Mouse (Mus musculus) layer of hippocampus, adult 9-11 months (tissue): ENCODE data around the gene Wnt10b.
"Not testable (repeated sequence)": the region's sequence is repeated elsewhere in the genome, so short reads cannot be mapped to it uniquely, and the experiment has no call there.

Source experiments
- DNase-seq: peaks from one replicate; pipeline ENCODE4 v3.0.0; 2022

Wnt10b gene

DNA sequence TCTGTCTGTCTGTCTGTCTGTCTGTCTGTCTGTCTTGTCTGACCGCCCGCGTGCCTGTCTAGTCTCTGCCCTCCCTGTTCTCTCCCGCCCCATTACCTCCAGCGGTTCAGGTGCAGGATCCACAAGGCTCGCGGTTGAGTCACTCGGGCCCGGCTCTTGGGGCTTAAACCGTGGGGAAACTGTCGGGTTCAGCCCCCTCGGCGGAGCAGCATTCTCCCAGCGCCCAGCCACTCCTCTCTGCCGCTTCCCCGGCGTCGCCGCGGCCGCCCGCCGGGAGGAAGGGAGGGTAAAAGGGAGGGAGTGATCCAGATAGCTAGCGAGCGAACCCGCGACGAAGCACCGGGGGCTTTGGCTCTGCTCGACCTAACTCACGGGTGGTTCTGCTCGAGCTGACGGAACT lies at the start of gene Wnt10b:
Wnt10b (minus strand) TSS at position 389 of the 400 bp plus-strand sequence.
- DNase-seq, result no peak

DNA sequence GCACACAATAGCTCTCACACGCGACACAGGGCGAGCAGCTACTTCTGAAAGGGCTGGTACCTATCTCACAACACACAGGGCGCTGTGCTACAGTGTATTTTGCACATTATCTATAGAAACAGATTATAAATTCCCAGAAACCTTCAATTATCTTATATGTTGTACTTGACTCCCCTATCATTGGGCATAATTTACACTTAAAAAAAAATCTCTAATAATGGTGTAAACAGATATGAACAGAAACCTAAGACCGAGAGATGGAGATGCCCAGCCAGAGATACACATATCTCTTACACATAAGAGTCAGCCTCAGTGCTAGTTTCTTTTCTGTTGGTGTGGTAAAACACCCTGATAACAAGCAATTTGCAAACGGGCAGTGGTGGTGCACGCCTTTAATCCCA lies 49.7 kb upstream of the Wnt10b start:
- DNase-seq, result no peak

DNA sequence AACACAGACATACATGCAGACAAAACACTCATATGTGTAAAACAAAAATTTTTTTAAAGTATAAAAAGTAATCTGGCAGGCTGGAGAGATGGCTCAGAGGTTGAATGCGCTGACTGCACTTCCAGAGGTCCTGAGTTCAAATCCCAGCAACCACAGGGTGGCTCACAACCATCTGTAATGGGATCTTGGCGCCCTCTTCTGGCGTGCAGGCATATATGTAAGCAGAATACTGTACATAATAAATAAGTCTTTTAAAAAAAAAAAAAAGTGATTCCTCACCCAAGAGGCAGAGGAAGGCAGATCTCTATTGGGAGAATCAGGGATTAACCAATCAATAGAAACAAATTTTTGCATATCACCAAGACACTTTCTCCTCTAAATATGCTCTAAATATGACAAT lies 45.5 kb upstream of the Wnt10b start:
- DNase-seq, result no peak

DNA sequence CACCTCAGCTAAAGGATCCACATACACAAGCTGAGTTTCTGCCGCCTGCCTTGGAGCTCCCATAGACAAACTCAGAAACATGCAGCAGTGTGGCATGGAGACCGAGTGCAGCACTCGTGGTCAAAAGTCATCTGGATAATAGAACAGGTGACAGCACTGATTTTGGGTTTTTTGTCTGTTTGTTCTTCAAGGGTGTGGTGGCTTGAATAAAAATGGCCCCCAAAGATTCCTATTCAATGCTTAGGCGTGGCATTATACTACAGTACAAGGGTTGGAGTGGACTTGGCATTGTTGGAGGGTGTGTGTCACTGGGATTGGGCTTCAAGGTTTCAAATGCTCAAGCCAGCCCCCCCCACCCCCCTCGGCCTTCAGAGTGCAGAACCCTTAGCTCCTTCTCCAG lies 44.2 kb upstream of the Wnt10b start:
- DNase-seq, result no peak

DNA sequence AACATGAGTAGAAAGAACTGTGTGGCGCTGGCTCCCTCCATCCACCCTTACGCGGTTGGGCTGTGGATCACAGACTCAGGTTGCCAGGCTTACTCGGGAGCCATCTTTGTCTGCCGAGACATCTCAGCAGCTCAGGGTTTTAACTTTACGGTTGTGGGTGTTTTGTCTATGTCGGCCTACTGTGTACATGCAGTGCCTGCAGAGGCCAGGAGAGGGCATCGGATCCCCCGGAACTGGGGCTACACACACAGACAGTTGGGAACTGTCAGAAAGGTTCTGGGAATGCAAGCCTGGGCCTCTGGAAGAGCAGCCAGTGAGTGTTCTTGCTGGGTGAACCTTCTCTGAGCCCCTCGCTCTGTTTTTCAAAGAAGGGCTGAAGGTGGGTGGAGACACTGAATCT lies 43.5 kb upstream of the Wnt10b start:
- DNase-seq, result no peak

DNA sequence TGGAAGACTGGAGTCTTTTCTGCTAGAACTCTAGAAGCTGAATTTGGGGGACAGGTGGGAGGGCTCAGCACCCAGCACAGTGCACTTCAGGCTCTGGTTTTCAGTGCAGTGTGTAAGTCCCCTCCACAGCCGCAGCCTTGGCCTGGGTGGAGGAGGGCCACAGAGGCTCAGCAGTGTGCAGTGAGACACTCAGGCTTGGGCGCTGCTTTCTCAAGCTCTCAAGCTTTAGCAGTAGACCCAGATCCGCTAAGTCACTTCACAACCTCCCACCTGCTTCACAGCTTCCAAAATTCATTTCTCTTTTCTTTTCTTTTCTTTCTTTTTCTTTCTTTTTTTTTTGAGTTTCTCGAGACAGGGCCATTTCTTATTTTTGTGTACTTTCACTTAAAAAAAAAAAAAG lies 43.0 kb upstream of the Wnt10b start:
- DNase-seq, result no peak

DNA sequence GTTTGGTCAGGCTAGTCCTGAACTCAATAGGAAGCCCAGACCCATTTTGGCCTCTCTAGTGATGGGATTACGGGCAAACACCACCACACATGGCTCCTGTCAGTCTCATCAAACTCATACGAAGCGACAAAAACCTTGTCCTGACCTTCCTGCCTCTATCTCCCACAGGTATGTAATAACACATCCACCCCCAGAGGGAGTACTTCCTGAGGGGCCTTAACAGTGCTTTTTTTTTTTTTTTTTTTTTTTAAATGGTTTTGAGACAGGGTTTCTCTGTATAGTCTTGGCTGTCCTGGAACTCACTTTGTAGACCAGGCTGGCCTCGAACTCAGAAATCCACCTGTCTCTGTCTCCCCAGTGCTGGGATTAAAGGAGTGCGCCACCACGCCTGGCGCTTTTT lies 40.2 kb upstream of the Wnt10b start:
- DNase-seq, result no peak

DNA sequence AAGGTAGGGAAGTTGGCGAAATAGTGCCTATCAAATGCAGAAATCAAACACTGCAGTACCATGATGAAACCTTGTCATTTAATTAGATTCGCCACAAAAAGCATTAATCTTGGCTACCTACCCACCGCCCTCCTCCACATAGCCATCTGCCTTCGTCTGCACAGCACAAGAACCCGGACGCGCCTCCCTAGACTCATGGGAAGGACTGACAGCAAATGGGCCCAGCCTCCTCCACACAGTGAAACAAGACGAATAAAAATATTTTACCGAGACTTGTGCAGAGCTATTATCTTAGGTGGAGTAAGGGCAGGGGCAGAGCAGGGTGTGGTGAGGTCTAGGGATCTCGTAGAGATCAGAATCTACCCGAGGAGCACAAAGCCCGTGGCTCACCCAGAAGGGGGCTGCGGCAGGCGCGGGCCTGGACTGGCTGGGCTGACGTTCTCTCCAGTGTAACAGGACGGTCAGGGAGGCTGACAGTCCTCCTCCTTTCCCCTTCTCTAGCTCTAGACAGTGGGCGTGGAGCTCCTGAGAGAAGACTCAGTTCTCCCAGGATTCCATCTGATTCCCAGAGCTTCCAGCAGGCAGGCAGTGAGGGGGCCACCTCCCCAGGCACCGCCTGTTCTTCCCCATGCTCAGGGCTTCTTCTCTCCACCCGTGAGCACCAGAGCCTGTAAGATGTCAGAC lies 34.9 kb upstream of the Wnt10b start:
- peak; percentile 93 for DNase-seq

DNA sequence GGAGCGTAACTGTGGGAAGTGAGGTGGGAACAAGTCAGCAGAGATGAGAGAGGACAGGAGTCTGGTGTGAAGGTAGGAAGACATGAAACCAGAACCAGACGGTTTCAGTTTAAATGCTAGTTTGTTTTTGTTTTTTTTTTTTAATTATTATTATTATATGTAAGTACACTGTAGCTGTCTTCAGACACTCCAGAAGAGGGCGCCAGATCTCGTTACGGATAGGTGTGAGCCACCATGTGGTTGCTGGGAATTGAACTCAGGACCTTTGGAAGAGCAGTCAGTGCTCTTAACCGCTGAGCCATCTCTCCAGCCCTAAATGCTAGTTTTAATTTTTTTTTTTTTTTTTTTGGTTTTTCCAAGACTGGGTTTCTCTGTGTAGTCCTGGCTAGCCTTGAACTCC lies 32.3 kb upstream of the Wnt10b start:
- DNase-seq, result not testable (repeated sequence)

DNA sequence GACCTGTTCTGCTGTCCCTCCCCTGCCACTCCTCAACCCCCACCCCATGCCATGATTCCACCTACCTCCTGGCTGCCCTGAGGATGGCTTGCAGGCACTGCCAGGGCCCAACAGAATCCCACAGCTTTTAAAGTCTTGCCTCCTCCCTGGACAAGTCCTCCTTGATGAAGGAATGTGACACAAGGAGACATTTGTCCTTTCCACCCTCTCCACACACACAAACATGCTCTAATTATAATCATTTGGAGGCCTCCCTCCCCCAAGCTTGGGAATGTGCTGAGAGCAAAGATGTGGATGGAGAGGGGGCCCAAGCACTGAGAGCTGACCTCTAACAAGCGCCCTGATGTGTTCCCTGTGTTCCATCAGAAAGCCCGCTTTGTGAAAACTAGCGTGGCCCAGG lies 31.4 kb upstream of the Wnt10b start, which contains the start of gene Ddn:
Ddn (minus strand) TSS at position 101 of the 400 bp plus-strand sequence.
- no peak for DNase-seq

DNA sequence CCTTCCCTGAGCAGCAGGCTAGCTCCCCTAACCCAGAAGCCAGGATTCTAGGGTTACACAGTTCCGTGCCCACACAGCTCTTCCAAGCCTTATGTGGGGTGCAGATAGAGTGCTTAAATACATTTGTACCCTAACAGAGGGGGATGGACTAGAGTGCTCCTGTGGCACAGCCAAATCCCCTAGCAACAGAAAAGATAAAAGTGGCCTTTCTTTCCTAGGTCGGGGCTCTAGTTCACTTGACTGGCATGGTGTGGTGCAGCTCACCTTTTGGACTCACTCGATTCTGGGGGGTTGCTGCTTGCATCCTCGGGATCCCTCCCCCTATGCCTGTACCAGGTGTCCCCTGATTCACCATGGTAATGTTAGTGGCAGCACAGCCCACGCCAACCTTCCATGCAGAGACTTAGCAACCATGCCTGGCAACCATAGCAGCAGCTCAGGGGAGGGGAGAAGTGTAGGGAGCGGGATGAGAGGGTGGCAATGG lies 30.7 kb upstream of the Wnt10b start:
- peak; percentile 96 for DNase-seq

DNA sequence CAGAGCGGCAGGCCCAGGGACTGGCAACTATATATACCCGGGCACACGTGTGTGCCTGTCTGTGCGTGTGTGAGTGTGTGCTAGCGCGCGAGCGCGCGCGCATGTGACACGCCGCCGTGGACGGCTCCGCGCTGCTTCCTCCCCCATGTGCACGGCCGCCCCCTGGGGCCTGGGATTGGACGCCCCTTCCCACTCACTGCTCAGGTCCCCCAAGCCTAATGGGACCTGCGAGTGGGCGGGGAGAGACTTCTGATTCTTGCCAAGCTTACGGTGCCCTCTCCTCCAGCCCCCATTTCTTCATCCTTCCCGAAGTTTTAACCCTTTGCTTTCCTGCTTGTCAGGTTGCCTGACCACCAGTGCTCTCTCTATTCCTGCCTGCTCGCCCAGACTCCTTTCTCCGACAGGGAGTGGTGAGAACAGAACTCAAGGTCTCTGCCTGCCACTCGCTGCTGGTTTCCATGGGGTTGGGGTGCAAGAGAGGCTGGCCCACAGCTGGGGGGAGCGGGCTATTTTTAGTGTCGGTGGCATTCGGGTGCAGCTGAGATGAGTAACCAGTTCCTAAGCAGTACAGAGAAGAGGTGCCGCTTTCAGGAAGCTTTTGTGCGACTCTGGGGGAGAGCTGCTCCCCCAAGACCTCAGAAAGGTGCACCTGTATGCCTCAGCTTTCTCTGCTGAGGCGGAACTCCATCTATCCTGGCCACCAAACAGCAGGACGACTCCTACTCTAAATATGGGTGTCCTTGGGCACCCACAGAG lies 30.1 kb upstream of the Wnt10b start:
- DNase-seq, result peak; percentile 87

DNA sequence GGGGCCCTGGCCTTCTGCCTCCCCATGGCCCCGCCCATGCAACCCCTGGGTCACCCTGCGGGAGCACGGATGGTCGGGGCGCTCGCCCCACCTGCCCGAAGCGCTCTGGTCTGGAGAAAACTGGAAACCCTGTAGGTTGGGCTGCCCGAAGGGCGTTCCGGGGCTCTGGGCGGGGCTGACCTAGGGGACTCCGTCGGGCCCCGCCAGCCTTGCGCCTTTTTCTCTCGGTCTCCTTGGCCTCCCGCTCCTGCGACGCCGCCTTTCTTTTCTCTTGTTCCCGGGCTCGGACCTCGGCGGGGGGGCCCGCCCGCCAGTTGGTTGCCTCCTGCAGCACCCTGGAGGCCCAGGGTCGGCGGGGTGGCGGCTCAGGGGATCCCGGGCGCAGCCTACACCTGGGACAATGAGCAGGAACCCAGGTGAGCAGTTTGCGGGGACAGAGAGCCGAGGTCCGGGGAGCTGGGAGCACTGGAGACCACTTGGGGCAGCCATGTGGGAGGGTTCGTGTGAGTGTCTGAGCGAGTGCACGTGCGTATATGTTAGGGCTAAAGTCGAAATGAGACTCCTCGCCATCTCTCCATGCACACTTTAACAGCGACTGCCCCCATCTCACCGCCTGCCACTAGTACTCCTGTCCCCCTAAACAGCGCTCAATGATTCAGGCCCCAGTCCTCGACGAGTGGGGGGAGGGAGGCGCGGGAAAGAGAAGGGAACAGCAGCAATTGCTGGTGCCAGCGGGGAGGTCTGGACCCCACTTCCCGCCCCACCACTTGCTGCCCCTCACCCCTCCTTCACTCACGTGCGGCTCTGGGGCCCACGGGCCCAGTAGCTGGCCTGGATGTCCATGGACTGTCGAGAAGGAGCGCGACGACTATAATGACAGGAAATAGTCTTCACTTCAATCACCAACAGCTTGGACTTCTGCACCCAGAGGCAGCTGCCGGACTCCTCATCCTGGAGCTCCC lies 29.1 kb upstream of the Wnt10b start:
- DNase-seq, result no peak

DNA sequence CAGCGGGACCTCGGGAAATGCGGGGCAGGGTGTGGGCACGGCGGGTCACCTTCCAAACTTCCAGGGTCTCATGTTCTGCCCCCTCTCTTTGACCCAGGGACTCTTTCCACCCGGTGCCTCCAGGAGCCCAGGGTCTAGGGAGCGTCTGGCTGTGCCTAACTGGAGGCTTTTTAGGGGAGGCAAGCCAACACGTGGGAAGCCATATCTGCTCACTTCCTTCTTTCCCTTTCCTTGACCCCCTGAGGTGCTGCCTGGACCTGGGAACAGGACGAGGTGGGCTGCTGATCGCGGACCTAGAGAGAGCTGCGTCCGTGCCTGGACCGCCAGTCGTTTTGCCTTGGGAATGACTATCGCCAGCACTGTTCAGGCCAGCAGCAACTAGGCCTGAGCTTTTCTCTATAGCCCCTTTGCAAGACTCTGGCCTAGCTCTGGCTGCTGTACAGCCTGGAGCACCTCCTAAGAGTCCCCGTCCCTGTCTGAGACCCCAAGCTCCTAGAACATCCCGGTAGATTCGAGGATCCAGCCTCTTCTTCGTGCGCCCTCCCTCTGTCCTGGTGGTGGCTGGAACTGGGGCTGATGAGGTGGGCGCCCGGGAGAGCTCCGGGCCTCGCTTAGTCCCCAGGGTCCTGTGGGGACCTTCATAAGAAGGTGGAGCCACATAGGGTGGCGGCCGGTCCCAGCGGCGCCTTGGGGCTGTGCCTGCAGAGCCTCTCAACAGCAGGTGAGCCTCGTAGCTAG lies 28.3 kb upstream of the Wnt10b start:
- DNase-seq, result no peak

DNA sequence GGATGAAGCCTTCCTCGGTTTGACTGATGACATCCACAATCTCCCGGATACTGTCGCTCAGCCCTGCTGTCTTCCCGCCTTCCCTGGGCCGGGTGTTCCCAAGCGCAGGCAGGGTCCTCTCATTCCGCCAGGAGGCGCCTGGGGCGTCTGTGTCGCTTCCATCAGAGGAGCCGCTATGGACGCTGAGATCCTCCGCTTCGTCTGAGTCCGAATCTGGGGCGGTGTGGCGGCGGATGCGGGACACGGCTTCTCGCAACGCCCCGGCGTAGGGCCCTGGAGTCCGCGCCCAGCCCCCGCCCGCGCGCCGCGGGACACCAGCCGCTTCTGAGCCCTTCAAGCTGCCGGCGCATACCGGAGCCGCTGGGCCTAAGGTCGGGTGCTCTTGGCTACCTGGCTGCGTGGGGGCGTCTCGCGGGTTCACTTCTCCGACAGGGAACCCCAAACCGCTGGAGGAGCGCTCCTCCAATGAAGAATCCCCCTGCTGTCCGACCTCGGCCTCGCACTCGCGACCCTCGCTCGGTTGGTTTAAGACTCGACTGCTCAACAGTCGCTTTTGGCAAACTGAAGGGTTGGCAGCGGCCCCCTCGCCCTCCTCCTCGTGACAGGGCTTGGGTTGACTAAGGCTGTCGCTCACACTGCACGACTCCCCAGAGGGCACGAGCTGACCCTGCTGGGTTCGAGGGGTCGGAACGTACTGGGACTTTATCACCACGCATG lies 27.5 kb upstream of the Wnt10b start:
- peak; percentile 62 for DNase-seq

DNA sequence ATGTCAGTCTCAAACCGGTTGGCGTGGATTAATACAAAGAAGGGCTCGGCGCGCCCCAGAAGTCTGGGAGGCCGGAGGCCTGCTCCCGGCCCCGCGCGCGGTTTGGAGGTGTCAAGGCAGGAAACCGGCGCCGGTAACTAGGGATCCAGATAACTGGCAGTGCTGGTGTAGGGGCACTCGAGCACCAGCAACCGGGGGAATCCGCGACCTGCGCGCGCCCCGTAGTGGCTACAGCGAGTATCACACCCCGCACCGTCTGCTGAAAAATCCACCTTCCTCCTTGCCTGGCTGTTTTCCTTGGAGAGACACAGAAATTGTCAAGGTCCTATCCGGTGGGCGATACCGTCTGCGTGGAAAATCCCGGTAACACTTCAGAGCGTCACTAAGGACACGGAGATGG lies 26.1 kb upstream of the Wnt10b start:
- DNase-seq, result peak; percentile 75

DNA sequence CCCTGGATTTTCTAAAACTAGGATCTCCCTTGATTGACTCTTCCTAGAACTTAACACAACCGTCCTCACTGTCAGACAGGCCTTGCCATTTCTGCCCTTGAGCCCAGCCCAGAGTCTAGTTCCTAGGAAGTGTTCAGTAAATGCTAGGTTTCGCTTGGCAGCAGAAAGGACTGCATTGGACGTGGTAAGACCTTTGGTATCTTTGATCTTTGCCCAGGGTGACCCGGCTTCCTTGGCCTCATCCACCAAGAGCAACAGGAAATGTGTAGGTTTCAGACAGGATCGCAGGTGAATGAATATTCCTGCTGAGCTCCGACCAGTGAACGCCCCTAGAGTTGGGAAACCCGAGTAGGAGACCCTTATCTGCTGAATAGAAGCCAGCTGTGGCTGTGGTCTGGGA lies 25.0 kb upstream of the Wnt10b start:
- no peak for DNase-seq

DNA sequence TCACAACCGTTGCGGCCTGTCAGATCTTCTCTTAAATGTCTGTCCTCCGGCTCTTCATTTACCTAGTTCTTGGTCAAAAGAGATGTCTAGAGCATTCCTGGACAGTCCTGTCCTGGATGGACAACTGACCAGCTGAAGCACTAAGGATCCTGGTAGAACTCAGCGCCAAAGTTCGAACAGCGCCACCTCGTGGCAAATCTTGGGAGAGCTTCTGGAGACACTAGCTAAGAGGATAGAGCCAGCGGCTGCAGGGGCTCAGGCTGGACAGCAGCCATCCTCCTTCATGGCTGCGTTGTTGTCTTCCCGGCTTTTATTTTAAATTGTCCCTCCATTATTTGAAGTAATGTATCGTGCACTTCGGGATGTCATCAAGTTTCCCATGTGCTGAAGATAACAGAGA lies 21.4 kb upstream of the Wnt10b start:
- no peak for DNase-seq

DNA sequence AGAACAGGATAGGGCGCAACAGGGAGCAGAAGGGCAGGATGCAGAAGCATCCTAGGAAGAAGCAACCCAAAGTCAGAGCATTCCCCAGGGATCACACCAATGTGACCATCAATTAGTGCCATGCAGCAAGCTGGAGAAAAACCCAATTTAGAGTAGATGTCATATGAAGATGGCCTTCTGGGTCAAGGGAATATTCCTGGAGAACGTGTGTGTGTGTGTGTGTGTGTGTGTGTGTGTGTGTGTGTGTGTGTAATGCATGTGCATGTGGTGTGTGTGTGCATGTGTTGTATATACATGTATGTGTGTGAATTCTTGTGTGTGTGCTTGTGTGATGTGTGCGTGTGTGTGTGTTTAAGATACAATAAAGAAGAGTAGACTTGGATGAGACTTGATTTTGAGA lies 21.0 kb upstream of the Wnt10b start:
- DNase-seq, result no peak

DNA sequence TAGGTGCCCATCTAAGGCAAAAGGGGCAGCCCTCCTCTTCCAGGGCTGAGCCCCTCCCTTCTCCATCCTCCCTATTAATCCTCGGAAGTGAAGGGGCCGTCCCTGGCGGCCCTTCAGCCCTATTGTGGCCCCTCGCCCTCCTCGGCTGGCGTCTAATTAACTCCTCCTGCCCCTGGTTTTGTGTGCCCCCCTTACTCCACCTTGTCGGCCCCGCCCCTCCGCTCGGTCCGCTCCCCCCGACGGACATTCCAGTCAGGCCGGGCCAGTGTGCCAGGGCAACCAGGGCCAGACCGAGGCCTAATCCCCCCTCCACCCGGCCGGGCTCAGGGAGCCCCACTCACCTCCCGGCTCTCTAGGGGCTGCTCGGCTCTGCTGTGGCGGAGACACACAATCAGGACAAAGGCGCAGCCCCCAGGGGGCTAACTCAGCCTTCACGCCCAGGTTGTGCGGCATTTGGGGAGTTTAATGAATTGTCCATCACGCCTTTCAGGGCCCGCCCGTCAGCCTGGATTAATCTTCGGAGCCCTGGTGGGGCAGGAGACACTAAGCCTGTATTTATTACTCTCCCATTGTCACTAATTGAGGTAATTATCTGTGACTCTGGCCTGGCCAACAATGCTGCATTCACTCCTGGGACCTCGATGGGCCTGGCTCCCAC lies 20.0 kb upstream of the Wnt10b start:
- DNase-seq, result no peak
